Mouse (Mus musculus) kidney, postnatal 0 days (tissue): ENCODE measurements around the gene Pogz. TPM values are rescaled to one million over a fixed set of nuclear protein-coding genes. Genes with fewer than 3 reads are reported as not detected.
A peak's percentile ranks its signal among the peaks of the same experiment; 100 is the strongest.

Experiments
- ATAC-seq: fragments of 200-750 bp; cut with Nextera tagmentation; replicated peaks from 2 replicates; pipeline ENCODE4 v1.8.0; 2017; ENCODE audit warnings: low read depth, moderate number of reproducible peaks, moderate TSS enrichment, moderate library complexity; ENCODE audit not compliant: low FRiP score
- DNase-seq: peaks from one replicate; pipeline ENCODE4 v3.0.0-alpha.2; 2016; ENCODE audit warnings: low spot score
- H3K27ac ChIP-seq: fragments of 300-500 bp; sonication (generic); 2 replicates; pipeline ENCODE4 v1.5.1; 2014; ENCODE audit warnings: mild to moderate bottlenecking
- H3K27me3 ChIP-seq: fragments of 300-500 bp; sonication (generic); 2 replicates; pipeline ENCODE4 v1.6.1; 2014; ENCODE audit warnings: low read length, mixed read lengths; ENCODE audit not compliant: insufficient read depth
- H3K36me3 ChIP-seq: fragments of 300-500 bp; sonication (generic); 2 replicates; pipeline ENCODE4 v1.6.1; 2014; ENCODE audit warnings: low read length, mixed read lengths; ENCODE audit not compliant: insufficient read depth
- H3K4me1 ChIP-seq: fragments of 300-500 bp; sonication (generic); replicated peaks from 2 replicates; pipeline ENCODE4 v1.6.1; 2014; ENCODE audit warnings: antibody characterized with exemption, low read length, mixed read lengths; ENCODE audit not compliant: insufficient read depth
- H3K4me2 ChIP-seq: fragments of 300-500 bp; sonication (generic); 2 replicates; pipeline ENCODE4 v1.6.1; 2014; ENCODE audit warnings: mild to moderate bottlenecking, low read length, moderate library complexity, mixed read lengths
- H3K4me3 ChIP-seq: fragments of 300-500 bp; sonication (generic); replicated peaks from 2 replicates; pipeline ENCODE4 v1.5.1; 2014; ENCODE audit warnings: low read depth, low read length
- H3K9ac ChIP-seq: fragments of 300-500 bp; sonication (generic); 2 replicates; pipeline ENCODE4 v1.6.1; 2014; ENCODE audit warnings: low read depth, low read length
- H3K9me3 ChIP-seq: fragments of 300-500 bp; sonication (generic); replicated peaks from 2 replicates; pipeline ENCODE4 v1.6.1; 2016; ENCODE audit warnings: low read length, inconsistent platforms, mixed read lengths
- CTCF ChIP-seq: IDR thresholded peaks from 2 replicates; pipeline ENCODE4 v1.5.1; 2016; ENCODE audit warnings: antibody characterized with exemption, low read depth, mild to moderate bottlenecking, moderate library complexity
- WGBS: fragments of 180-500 bp; shearing (Covaris S2); extraction: QIAGEN DNeasy Blood & Tissue Kit; methylation state at CpG from one replicate; pipeline ENCODE4 v1.1.7; 2014; 5-methylcytosine and 5-hydroxymethylcytosine counted together
- polyA plus RNA-seq: library from polyadenylated mRNA; unstranded; fragments of >200 nt; fragmentation: Nextera tagmentation; extraction: Ambion mirVana; gene quantifications from 2 replicates; pipeline ENCODE4 v1.2.1, GENCODE M21; 2015

Gene Pogz
- polyA plus RNA-seq, 1 experiment from 2014 or later = 14.6 TPM

DNA sequence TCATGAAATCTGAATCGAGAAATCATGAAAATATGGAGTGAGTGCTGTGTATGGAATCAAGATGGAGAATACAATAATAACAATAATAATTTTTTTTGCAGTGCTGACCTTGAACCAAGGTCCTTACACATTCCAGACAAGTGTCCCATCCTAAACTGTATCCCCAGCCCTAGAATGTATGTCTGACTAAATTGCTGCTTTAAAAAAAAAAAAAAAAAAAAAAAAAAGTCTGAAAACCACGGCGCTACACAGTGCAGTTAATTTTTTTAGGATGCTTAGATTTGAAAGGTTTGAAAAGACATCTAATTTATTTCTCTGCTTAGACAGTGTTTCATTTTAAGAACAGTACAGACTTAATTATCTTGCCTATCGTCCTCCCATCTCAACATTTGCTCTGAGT lies 15.3 kb upstream of the Pogz start:
- Histone ChIP-seq H3K9ac (no peak overlapping the region), H3K27ac (no peak overlapping the region)

DNA sequence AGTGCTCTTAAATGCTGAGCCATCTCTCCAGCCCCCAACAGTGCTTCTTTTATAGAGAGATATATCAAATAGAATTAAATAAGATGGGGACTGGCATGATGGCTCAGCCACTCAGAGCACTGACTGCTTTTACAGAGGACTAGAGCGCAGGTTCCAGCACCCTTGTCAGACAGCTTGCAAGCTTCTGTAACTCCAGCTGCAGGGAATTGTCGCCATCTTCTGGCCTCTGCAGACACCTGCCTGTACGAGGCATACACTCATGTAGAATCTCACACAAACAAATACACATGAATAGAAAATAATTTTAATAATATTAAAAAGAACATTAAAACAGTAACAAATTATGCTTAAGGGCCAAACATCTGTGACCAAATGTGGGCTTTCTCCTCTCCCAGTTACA lies 13.3 kb upstream of the Pogz start:
- H3K4me1 ChIP-seq = no peaks in the 10 kb centered on the region
- no peaks in the 10 kb centered on the region for H3K36me3 ChIP-seq
- WGBS = 87% methylated on average over 3 of the region's 3 CpGs
- no peak overlapping the region for H3K4me3 ChIP-seq
- DNase-seq = no peak
- no peak overlapping the region for H3K9ac ChIP-seq
- no peak for ATAC-seq
- TF ChIP-seq CTCF = peak; percentile 29; the same call in 1 of the 2 replicates
- no peaks in the 10 kb centered on the region for H3K27me3 ChIP-seq
- H3K27ac ChIP-seq = no peak overlapping the region
- H3K4me2 ChIP-seq = no peak overlapping the region
- H3K9me3 ChIP-seq = no peaks in the 10 kb centered on the region

More for the DNA sequence above, 15.3 kb upstream of the Pogz start:
- ATAC-seq = no peak
- Histone ChIP-seq H3K27me3 (no peaks in the 10 kb centered on the region), H3K36me3 (no peaks in the 10 kb centered on the region), H3K4me2 (peak overlapping the region; percentile 87), H3K4me3 (peak overlapping the region; percentile 74), H3K4me1 (no peaks in the 10 kb centered on the region), H3K9me3 (no peaks in the 10 kb centered on the region)
- DNase-seq = no peak
- 71% methylated on average over 4 of the region's 4 CpGs for WGBS
- TF ChIP-seq CTCF = no peak

DNA sequence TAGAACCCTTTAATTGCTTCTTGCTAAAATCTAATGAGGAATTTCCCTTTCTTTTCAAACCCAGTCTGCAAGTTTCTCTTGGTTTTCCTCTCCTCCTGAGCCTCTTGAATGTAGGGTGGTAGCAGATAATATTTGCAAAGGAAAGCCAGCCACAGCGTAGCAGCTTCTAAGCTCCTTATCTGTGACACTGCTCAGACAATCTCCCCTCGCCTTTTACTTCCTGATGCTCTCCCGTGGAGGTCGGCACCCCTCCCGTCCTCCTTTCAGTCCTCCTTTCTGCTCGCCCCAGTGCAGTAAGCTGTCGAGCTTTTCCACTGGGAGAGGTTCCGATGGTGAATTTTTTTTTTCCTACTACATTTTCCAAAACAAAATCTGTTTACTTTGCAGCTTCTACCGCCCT lies 5.3 kb upstream of the Pogz start:
- no peak for TF ChIP-seq CTCF
- 28% methylated on average over 9 of the region's 9 CpGs for WGBS
- ATAC-seq = no peak
- Histone ChIP-seq H3K9ac (no peak overlapping the region), H3K4me3 (no peak overlapping the region), H3K4me2 (no peak overlapping the region), H3K9me3 (no peaks in the 10 kb centered on the region), H3K27ac (no peak overlapping the region), H3K4me1 (no peaks in the 10 kb centered on the region), H3K27me3 (no peaks in the 10 kb centered on the region), H3K36me3 (no peaks in the 10 kb centered on the region)
- DNase-seq = no peak

DNA sequence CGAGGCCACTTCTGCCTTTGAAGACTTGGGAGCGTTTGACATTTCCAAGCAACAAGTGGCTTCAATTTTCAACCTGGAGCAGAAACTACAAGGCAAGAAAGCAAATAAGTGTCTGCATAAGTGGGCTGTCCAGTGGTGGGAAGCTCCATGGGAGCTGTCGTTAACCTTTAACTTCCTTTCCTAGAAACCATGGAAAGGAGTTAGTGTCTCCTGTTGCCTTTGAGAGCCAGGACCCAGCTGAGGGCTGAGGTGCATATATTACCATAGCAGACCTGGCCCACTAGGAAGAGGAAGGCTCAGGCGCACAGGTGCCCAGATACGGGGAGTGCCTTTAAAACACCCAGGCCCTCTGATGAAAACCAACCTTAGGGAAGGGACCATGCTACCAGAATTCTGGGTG lies 4.7 kb upstream of the Pogz start:
- no peak for TF ChIP-seq CTCF
- no peaks in the 10 kb centered on the region for H3K36me3 ChIP-seq
- H3K27ac ChIP-seq = 0 out of 2 replicates have a peak overlapping the region, but pooled peaks have one; percentile 2
- no peaks in the 10 kb centered on the region for H3K9me3 ChIP-seq
- H3K27me3 ChIP-seq = no peaks in the 10 kb centered on the region
- no peak overlapping the region for H3K4me2 ChIP-seq
- H3K9ac ChIP-seq = no peak overlapping the region
- ATAC-seq (no peak), DNase-seq (no peak)
- H3K4me3 ChIP-seq = no peak overlapping the region
- H3K4me1 ChIP-seq = no peaks in the 10 kb centered on the region
- 68% methylated on average over 5 of the region's 5 CpGs for WGBS

DNA sequence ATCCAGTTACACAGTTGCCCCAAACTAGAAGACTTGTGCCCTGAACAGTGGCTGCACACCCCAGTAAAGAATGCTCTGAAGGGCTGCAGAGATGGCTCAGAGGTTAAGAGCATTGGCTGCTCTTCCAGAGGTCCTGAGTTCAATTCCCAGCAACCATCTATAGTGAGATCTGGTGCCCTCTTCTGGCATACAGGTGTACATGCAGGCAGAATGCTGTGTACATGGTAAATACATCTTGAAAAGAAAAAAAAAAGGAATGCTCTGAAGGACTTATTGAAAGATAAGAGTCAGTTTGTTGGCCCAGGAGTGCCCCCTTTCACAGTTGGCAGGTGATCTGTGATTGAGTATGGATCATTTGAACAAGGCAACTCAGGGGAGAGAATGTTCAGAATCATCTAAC lies 4.0 kb upstream of the Pogz start:
- DNase-seq (no peak), ATAC-seq (no peak)
- Histone ChIP-seq H3K9me3 (no peaks in the 10 kb centered on the region), H3K4me3 (no peak overlapping the region), H3K36me3 (no peaks in the 10 kb centered on the region), H3K4me2 (no peak overlapping the region), H3K27ac (no peak overlapping the region), H3K4me1 (no peaks in the 10 kb centered on the region), H3K27me3 (no peaks in the 10 kb centered on the region), H3K9ac (no peak overlapping the region)
- TF ChIP-seq CTCF = peak; percentile 40

DNA sequence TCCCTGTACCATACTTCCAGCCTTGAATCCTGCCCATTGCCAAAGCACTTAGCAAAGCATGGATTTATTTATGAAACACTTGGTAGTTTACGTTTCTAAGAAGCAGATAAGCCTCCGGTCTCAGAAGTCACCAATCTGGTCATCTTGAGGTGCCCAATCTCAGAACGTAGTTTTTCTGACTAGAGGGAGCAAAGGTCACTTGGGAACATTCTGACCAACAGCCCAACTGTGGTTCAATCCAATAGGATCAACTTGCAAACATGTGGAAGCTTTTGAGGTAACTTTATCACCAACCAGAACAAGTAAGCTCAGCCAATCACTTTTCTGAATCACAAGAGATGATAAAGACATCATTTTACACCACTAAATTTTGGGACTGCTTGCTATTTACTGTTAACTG lies 2.0 kb upstream of the Pogz start:
- Histone ChIP-seq H3K4me1 (peaks cover 7% of the 10 kb centered on the region), H3K9me3 (no peaks in the 10 kb centered on the region), H3K27me3 (no peaks in the 10 kb centered on the region), H3K4me2 (no peak overlapping the region), H3K36me3 (no peaks in the 10 kb centered on the region), H3K9ac (no peak overlapping the region), H3K4me3 (no peak overlapping the region), H3K27ac (no peak overlapping the region)
- DNase-seq (no peak), ATAC-seq (no peak)
- 70% methylated on average over 3 of the region's 3 CpGs for WGBS
- TF ChIP-seq CTCF = no peak

DNA sequence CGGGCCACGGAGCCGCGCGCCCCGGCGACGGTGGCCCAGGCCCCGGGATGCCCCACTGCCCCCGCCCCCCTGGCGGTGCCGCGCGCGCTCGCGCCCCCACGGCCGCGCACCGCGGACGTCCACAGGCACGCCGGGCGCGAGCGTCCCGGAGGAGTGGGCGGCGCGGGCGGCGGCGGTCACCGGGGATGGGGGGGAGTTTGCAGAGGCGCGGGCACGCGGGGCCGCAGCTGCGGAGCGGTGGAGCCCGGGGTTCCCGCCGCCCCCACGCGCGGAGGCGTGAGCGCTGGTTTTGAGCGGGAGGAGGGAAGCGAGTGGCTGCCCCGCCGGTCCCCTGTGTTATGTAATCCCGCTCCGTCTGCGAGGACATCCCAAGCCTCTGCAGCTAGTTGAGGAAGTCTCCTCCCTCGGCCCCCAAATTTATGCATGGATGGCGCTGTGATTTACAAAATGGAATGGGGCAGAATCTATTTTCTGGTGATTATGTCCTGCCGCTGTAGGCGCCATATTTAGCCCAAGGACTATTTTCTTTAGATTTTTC lies 661 bp downstream of the Pogz start:
- DNase-seq (peak; percentile 93), ATAC-seq (peak; percentile 73)
- Histone ChIP-seq H3K4me1 (peaks cover 7% of the 10 kb centered on the region), H3K27ac (peak overlapping the region; percentile 99), H3K36me3 (no peaks in the 10 kb centered on the region), H3K4me2 (peak overlapping the region; percentile 82), H3K9me3 (no peaks in the 10 kb centered on the region), H3K4me3 (peak overlapping the region; percentile 91), H3K9ac (peak overlapping the region; percentile 97), H3K27me3 (no peaks in the 10 kb centered on the region)
- 2% methylated on average over 28 of the region's 62 CpGs for WGBS
- no peak for TF ChIP-seq CTCF
